Mouse (Mus musculus) hindbrain, embryonic 10.5 days (tissue): ENCODE measurements at regions not wholly inside any gene's neighbourhood (a gene's known extent, or its start where the extent isn't known, plus 50 kb on each side); places are given as distances from the start of the nearest gene placed in this dataset.

ENCODE experiments used
- DNase-seq: peaks from one replicate; pipeline ENCODE4 v3.0.0-alpha.2; 2017; ENCODE audit warnings: low spot score
- H3K27ac ChIP-seq: fragments of 300-500 bp; sonication (generic); 2 replicates; pipeline ENCODE4 v1.5.1; 2016; ENCODE audit warnings: mild to moderate bottlenecking, moderate library complexity
- H3K27me3 ChIP-seq: fragments of 300-500 bp; sonication (generic); 2 replicates; pipeline ENCODE4 v1.6.1; 2016; ENCODE audit warnings: mild to moderate bottlenecking; ENCODE audit not compliant: poor library complexity, insufficient read depth, severe bottlenecking
- H3K36me3 ChIP-seq: fragments of 300-500 bp; sonication (generic); 2 replicates; pipeline ENCODE4 v1.6.1; 2016; ENCODE audit warnings: mild to moderate bottlenecking, moderate library complexity
- H3K4me1 ChIP-seq: fragments of 300-500 bp; sonication (generic); replicated peaks from 2 replicates; pipeline ENCODE4 v1.6.1; 2016; ENCODE audit warnings: mild to moderate bottlenecking
- H3K4me3 ChIP-seq: fragments of 300-500 bp; sonication (generic); 2 replicates; pipeline ENCODE4 v1.5.1; 2016; ENCODE audit warnings: mild to moderate bottlenecking, moderate library complexity
- H3K9me3 ChIP-seq: fragments of 300-500 bp; sonication (generic); 2 replicates; pipeline ENCODE4 v1.6.1; 2016; ENCODE audit warnings: mild to moderate bottlenecking, moderate library complexity
- WGBS: fragments of 180-500 bp; shearing (Covaris S2); methylation state at CpG from one replicate; pipeline ENCODE4 v1.1.7; 2016; 5-methylcytosine and 5-hydroxymethylcytosine counted together

- 85% methylated on average over 5 of the region's 5 CpGs for WGBS
- H3K4me3 ChIP-seq = no peak overlapping the region
- H3K27me3 ChIP-seq = no peaks in the 10 kb centered on the region
- no peak for DNase-seq
- no peaks in the 10 kb centered on the region for H3K9me3 ChIP-seq
- no peak overlapping the region for H3K27ac ChIP-seq
- no peaks in the 10 kb centered on the region for H3K36me3 ChIP-seq
- H3K4me1 ChIP-seq = peaks cover 31% of the 10 kb centered on the region
Measured at GRCm38 (mm10) chr7:37908618-37909130, 114.7 kb downstream of the Uri1 start.

- WGBS = 83% methylated on average over 6 of the region's 6 CpGs
- no peak overlapping the region for H3K4me3 ChIP-seq
- H3K27ac ChIP-seq = no peak overlapping the region
- DNase-seq = peak; percentile 46
- no peaks in the 10 kb centered on the region for H3K4me1 ChIP-seq
- H3K36me3 ChIP-seq = no peaks in the 10 kb centered on the region
- H3K27me3 ChIP-seq = no peaks in the 10 kb centered on the region
- peaks cover 4% of the 10 kb centered on the region; the same call in 1 of the 2 replicates for H3K9me3 ChIP-seq
Measured at GRCm38 (mm10) chr7:37893885-37894284, 120.4 kb upstream of the Zfp536 start.

- Histone ChIP-seq H3K27me3 (no peaks in the 10 kb centered on the region), H3K27ac (no peak overlapping the region), H3K9me3 (no peaks in the 10 kb centered on the region), H3K4me1 (peaks cover 9% of the 10 kb centered on the region; the same call in 1 of the 2 replicates), H3K4me3 (no peak overlapping the region), H3K36me3 (no peaks in the 10 kb centered on the region)
- no peak for DNase-seq
- 74% methylated on average over 12 of the region's 12 CpGs for WGBS
Measured at GRCm38 (mm10) chr7:37874382-37874781, 100.9 kb upstream of the Zfp536 start.

DNA sequence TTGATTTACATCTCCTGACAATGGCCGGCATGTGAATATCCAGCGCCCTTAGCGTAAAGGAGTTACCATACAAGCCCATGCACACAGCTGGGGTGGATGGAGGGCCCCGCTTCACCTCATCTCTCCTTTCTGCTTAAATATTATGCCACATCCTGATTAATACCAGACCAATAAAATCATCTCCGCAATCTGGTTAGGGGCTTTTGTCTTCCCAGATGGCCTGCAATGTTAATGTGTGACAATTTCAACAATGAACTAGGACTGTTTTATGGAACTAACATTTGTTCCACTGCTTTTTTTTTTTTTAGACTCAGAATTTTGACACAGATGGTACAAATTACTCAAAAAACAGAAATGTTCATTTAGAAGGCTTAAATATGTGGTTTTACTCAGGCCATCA, 97.5 kb upstream of the Zfp536 start:
- no peaks in the 10 kb centered on the region for H3K9me3 ChIP-seq
- WGBS = 89% methylated on average over 5 of the region's 5 CpGs
- H3K27me3 ChIP-seq = no peaks in the 10 kb centered on the region
- H3K36me3 ChIP-seq = no peaks in the 10 kb centered on the region
- H3K27ac ChIP-seq = 0 out of 2 replicates have a peak overlapping the region, but pooled peaks have one; percentile 37
- H3K4me1 ChIP-seq = peaks cover 9% of the 10 kb centered on the region; the same call in 1 of the 2 replicates
- H3K4me3 ChIP-seq = no peak overlapping the region
- DNase-seq = no peak

DNA sequence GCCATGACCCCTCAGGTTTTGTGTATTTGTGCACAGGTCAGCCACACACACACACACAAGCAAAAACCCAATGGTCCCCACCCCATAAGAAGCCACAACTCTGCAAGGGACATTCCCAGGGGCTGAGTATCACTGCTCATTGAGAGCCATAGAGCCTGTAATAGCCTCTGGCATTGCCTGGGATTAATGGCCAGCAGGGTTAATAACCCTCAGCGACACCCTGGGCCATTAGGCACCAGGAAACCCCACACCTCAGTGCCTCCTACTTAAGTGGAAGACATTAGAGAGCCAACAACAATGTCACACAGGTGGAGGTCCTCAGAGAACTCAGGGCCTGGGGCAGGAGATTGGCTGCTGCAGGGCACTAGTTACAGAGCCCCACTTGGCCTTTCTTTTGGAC, 93.0 kb upstream of the Zfp536 start:
- Histone ChIP-seq H3K9me3 (no peaks in the 10 kb centered on the region), H3K27me3 (no peaks in the 10 kb centered on the region), H3K27ac (no peak overlapping the region), H3K36me3 (no peaks in the 10 kb centered on the region), H3K4me1 (0 out of 2 replicates have a peak, but pooled peaks cover 5% of the 10 kb centered on the region), H3K4me3 (no peak overlapping the region)
- 69% methylated on average over 1 of the region's 1 CpGs for WGBS
- no peak for DNase-seq

- no peaks in the 10 kb centered on the region for H3K9me3 ChIP-seq
- WGBS = 89% methylated on average over 5 of the region's 5 CpGs
- H3K4me1 ChIP-seq = no peaks in the 10 kb centered on the region
- DNase-seq = no peak
- no peak overlapping the region for H3K4me3 ChIP-seq
- H3K27me3 ChIP-seq = no peaks in the 10 kb centered on the region
- no peak overlapping the region for H3K27ac ChIP-seq
- H3K36me3 ChIP-seq = no peaks in the 10 kb centered on the region
Measured at GRCm38 (mm10) chr7:37851471-37851870, 78.0 kb upstream of the Zfp536 start.

- Histone ChIP-seq H3K27me3 (no peaks in the 10 kb centered on the region), H3K4me1 (peaks cover 15% of the 10 kb centered on the region), H3K4me3 (no peak overlapping the region), H3K9me3 (no peaks in the 10 kb centered on the region), H3K27ac (no peak overlapping the region), H3K36me3 (no peaks in the 10 kb centered on the region)
- no peak for DNase-seq
- WGBS = 44% methylated on average over 1 of the region's 1 CpGs
Measured at GRCm38 (mm10) chr7:37845201-37845600, 71.8 kb upstream of the Zfp536 start.

DNA sequence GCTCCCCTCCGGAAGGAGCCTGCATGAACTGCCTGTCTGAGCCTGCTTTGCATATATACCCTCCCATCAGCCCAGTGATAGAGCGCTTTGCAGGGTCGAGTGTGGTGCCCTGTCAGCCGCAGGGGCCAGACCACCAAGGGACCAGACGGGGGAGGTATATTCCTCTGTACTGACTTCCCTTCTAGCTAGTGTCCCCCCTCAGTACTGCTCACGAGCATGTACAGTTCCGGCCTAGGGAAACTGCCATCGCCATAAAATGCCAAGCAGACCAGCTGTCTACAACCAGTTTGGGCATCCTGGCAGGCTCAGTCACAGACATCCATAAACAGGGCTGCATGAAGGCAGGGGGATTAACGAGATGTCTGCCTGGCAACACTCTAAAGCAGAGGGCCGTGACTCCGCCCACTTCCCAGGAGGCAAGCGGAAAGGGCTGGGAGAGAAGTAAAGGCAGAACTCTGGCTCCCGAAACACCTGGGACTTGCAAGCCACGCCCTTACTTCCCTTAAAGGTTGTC, 68.6 kb upstream of the Zfp536 start:
- WGBS = 3% methylated on average over 14 of the region's 14 CpGs
- DNase-seq = peak; percentile 48
- Histone ChIP-seq H3K4me1 (peaks cover 15% of the 10 kb centered on the region), H3K4me3 (peak overlapping the region; percentile 44), H3K9me3 (no peaks in the 10 kb centered on the region), H3K27me3 (no peaks in the 10 kb centered on the region), H3K27ac (peak overlapping the region; percentile 74), H3K36me3 (no peaks in the 10 kb centered on the region)

DNA sequence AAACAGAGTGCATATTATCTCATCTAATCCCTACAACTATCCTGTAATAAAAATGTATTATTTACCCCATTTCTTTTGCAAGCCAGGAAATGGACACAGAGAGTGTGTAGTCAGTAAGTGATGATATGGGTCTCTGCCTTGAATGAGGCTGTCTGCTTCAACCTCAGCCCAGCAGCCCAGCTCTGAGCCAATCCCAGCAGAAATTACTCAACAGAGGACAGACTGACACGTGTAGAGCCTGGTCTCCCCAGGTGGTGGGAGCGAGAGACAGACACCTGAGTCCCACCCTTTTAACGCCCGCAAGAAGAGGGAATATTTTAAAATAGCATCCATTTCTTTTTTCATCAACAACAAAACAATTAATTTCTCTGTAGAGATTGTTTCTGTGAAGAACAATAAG, 68.1 kb upstream of the Zfp536 start:
- Histone ChIP-seq H3K4me1 (peaks cover 15% of the 10 kb centered on the region), H3K36me3 (no peaks in the 10 kb centered on the region), H3K4me3 (peak overlapping the region; percentile 44), H3K27ac (peak overlapping the region; percentile 74), H3K27me3 (no peaks in the 10 kb centered on the region), H3K9me3 (no peaks in the 10 kb centered on the region)
- no peak for DNase-seq
- 15% methylated on average over 4 of the region's 4 CpGs for WGBS

DNA sequence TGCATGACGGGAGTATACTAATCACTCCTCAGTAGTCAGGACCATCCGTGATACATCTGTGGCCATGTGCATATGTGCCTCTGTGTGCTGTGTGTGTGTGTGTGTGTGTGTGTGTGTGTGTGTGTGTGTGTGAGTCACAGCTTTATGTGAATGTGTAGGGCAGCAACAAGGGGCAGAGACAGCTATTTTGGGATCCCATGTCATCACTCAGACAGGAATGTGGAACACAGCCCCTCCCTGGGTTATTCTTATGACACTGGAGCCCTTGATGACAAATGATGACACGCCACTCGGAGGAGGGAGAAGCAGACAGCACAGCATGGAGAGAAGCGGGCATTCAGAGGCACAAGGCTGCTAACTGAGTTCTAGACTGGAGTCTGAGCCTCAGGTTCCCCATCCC, 64.4 kb upstream of the Zfp536 start:
- WGBS = 79% methylated on average over 5 of the region's 5 CpGs
- Histone ChIP-seq H3K36me3 (no peaks in the 10 kb centered on the region), H3K27me3 (no peaks in the 10 kb centered on the region), H3K4me1 (peaks cover 17% of the 10 kb centered on the region), H3K9me3 (no peaks in the 10 kb centered on the region), H3K27ac (no peak overlapping the region), H3K4me3 (no peak overlapping the region)
- DNase-seq = no peak

- 87% methylated on average over 5 of the region's 5 CpGs for WGBS
Measured at GRCm38 (mm10) chr7:37837372-37837771, 63.9 kb upstream of the Zfp536 start.

GRCm38 (mm10) chr7:37833420-37833819, 60.0 kb upstream of the Zfp536 start:
- H3K27me3 ChIP-seq = 0 out of 2 replicates have a peak, but pooled peaks cover 3% of the 10 kb centered on the region
- H3K9me3 ChIP-seq = no peaks in the 10 kb centered on the region
- WGBS = 88% methylated on average over 8 of the region's 8 CpGs
- H3K27ac ChIP-seq = no peak overlapping the region
- H3K36me3 ChIP-seq = no peaks in the 10 kb centered on the region
- no peak overlapping the region for H3K4me3 ChIP-seq
- no peak for DNase-seq
- peaks cover 12% of the 10 kb centered on the region for H3K4me1 ChIP-seq

More at GRCm38 (mm10) chr7:37837372-37837771, 63.9 kb upstream of the Zfp536 start:
- DNase-seq = no peak
- Histone ChIP-seq H3K9me3 (no peaks in the 10 kb centered on the region), H3K4me1 (peaks cover 14% of the 10 kb centered on the region), H3K27ac (no peak overlapping the region), H3K36me3 (no peaks in the 10 kb centered on the region), H3K4me3 (no peak overlapping the region), H3K27me3 (no peaks in the 10 kb centered on the region)

DNA sequence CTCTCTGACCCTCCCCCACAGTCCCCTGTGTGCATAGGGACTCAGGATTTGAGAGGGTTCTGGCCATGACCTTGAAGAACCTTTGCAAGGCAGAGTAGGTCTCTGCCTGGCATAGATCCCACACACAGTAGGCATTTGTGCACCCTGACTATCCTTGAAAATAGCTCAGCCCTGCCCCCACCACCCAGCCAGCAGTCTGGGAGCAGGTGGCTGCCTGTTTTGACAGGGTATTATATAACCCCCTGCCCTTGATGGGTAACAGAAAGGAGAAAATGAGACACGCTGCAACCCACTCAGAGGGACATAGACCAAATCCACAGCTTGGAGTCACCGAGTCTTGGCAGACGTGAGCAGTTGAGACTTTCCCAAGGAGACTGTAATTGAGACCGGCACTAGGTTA, 58.9 kb upstream of the Zfp536 start:
- no peak for DNase-seq
- Histone ChIP-seq H3K27ac (no peak overlapping the region), H3K4me1 (peaks cover 12% of the 10 kb centered on the region), H3K27me3 (0 out of 2 replicates have a peak, but pooled peaks cover 3% of the 10 kb centered on the region), H3K9me3 (no peaks in the 10 kb centered on the region), H3K4me3 (no peak overlapping the region), H3K36me3 (no peaks in the 10 kb centered on the region)
- WGBS = 68% methylated on average over 4 of the region's 4 CpGs

GRCm38 (mm10) chr7:37825766-37826165, 52.3 kb upstream of the Zfp536 start:
- Histone ChIP-seq H3K4me1 (no peaks in the 10 kb centered on the region), H3K9me3 (no peaks in the 10 kb centered on the region), H3K27me3 (0 out of 2 replicates have a peak, but pooled peaks cover 3% of the 10 kb centered on the region), H3K27ac (no peak overlapping the region), H3K36me3 (no peaks in the 10 kb centered on the region), H3K4me3 (no peak overlapping the region)
- no peak for DNase-seq
- WGBS = 83% methylated on average over 5 of the region's 5 CpGs
